Mouse (Mus musculus) layer of hippocampus, postnatal 14 days (tissue): Measurements from ENCODE around the gene 4933427D14Rik. TPM values are rescaled to one million over a fixed set of nuclear protein-coding genes. Genes with fewer than 3 reads are reported as not detected.

Source experiments
- DNase-seq, 2 experiments: peaks; one replicate each; pipeline ENCODE4 v3.0.0; 2021 to 2022; ENCODE audit warnings: low spot score in 2 of 2, mixed read lengths in 1 of 2
- total RNA-seq, 2 experiments: library from RNA; stranded (reverse); gene quantifications; 2 replicates each; pipeline ENCODE4 v1.2.3; 2021

4933427D14Rik gene
- total RNA-seq, 2 experiments from 2014 or later: 22.9 to 23.3 TPM

DNA sequence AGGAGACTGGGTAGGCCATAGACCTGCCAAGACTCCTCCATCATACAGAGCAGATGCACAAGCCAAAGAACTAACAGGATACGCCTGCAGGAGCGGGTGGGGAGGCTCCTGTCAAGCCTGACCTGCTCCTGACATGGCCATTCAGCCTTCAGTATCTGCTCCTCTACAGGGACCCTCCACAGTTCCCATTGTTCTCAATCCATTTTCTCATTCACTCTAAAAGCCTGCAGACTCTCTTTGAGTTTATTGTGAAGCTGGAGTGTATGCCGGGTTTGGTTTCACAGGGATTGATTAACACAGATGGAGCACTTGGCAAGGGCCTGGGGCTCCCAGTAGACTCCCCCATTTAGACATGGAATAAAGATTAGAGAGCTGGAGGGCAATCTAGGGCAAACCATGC, 59.3 kb downstream of the 4933427D14Rik start:
- DNase-seq: peak in 1 of 2 experiments; percentile 65

DNA sequence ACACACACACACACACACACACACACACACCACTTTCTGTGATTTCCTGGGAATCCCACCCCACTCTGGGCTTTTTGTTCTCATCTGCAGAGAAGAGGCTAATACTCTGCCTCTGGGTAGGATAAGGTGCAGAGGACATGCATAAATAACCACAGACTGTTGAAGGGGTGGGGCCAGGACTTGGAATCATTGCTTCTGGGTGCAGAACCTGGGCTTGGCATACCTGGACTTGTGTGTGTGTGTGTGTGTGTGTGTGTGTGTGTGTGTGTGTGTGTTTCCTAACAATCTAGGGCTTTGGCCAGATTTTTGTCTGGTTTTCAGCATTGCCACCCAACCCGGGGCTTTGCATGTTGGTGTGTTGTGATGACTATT, 61.4 kb downstream of the 4933427D14Rik start:
- no peak for DNase-seq

DNA sequence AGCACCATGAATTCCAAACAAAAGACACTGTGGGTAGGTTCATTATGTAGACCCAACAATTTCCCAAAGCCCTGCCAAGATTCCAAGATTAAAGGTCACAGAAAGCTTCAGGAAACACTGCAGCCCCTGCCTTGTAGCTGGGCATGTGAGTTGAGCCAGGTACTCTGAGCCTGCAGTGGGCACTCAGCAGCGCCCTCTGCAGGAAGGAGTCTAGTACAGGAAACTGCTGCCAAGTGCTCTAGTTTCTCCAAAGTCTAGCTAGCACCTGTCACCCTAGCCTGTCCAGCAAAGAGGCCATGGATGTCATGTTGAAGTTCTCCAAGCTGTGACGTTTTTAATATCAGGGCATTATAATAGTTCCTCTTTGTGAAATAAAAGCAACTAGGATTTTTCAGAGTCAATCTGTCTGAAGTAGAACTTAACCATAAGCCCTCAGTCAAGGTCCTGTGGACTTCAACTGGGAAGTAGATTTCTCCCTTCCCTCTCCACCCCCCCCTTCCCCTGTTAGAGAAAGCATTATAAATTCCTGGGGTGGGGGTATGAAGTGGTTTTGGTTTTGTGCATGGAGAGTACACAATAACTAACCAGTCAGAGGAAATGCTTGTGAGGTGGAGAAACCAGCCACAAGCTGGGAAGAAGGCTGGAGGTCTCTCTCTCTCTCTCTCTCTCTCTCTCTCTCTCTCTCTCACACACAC, 61.9 kb downstream of the 4933427D14Rik start:
- no peak for DNase-seq

GRCm38 (mm10) chr11:72142889-72143288, 64.4 kb downstream of the 4933427D14Rik start:
- no peak for DNase-seq

GRCm38 (mm10) chr11:72140198-72140597, 67.1 kb downstream of the 4933427D14Rik start:
- DNase-seq: no peak

DNA sequence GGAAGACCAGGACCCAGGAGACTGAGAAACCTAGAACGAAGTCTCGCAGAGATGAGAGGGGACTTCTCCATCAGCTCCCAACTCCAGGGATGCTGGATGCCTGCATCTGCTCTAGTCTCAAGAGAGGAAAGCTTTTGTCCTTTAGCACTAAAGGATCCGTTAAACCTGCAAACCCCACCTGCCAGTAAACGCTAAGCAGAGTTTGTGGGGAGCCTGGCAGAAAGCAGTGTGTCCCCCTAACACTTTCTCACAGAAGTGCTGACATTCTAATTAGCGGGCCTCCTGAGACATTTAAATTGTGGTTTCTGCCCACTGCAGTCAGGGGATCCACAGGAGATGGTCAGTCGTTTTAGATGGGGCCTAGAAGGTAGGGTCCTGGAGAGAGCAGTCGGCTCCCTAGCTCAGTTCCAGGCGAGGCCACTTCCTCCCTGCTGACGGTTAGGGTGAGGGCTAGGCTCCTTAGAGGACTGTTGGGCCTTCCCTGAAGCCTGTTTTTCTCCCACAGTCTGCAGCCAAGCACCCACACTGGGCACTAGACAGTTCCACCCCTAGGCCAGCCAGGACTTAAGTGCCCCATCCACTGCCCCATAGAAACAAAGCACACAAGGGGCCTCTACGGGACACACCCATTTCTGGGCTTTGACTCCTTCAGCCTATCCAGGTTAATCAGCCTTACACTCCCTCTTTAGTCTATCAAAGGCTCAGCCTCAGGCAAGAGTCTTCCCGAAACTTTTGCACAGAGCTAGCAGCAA, 70.9 kb downstream of the 4933427D14Rik start:
- no peak for DNase-seq

DNA sequence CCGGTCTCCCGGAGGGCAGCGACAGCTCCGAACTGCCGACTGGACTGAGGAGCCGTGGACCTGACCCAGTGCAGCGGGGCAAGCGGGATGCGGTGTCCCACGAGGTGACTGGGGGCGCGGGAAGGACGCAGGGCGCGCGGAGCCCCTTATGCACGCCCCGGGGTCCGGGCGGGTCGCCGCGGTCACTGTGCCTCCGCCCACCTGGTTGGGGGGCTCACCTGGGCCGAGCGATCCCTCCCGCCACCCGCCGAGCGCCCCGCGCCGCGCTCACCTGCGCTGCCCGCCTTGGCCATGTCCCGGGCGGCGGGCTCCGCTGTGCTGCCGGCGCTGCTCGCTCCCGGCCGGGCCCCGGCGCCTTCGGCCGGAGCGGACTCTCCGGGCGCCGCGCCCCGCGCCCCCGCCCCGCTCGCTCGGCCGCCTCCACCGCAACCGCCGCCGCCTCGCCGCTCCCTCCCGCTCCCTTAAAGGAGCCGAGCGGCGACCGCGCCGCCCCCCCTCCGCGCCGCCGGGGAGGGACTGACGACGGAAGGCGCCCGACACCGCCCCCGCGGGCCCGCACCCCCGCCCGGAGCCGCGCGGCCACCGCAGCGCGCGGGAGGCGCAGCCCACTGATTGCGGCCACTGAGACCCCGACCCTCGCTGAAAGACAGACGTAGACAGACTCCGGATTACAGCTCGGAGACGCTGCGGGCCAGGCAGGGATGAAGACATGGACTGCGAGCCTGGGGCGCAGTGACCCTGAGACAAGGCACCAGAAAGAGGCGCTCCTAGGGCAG, 71.7 kb downstream of the 4933427D14Rik start, which contains the start of gene Pitpnm3:
Gene Pitpnm3 (minus strand): TSS at position 396 of the 776 bp plus-strand sequence.
- DNase-seq: no peak

DNA sequence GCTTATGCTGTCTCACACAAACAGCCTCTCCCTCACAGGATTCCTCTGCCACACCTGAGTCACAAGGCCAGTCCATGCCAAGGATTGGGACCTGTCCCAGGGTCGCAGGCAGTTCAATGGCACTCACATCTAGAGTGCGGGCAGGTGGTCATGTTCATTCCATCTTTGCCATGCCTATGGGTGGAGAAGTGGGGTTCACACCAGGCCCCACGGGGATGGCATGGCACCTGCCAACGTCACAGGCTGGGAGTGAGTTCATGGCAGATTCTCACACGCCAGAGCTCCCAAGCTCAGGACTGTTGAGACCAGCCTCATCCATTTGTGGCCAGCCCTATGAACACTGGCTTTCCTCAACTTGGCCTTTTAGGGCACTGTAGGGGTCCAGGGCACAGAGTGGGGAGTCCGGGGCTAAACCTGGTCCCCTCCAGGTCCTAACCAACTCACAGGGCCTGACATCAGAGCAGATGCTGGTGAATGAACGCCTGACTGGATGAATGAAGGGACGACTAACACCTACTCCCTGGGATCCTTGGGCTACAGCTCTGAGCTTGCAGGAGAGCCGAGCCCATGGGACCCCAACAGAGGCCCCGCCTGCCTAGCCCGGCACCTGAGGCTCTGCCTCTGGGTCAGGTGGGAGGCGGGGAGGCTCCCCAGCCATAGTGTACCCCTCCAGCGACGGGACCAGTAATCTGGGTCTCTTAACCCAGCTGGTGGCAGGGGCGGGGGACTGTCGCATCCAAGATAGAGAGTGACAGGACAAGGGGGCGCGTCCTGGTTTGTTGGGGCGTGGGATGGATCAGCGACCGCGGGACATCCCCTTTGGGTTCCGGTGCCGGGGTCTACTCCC, 72.5 kb downstream of the 4933427D14Rik start:
- no peak for DNase-seq

GRCm38 (mm10) chr11:72133075-72133474, 74.2 kb downstream of the 4933427D14Rik start:
- no peak for DNase-seq

DNA sequence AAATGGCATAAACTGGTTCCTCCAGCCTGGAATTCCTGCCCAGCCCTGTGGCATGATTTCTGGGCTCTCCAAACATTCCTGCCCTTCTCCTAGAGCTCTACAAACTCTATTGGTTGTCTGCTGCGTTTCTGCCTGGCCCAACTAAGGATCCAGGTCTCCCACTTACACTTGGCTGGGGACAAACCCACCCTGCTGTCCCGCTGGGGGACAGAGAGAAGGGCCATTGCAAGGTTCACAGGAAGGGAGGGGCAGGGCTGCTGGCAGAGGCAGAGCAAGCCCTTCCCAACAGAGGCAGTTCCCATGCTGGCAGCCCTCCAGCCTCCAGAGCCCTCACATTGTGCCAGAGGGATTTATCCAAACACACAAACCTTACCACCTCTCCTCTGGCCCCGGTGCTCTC, 75.0 kb downstream of the 4933427D14Rik start:
- DNase-seq: no peak

DNA sequence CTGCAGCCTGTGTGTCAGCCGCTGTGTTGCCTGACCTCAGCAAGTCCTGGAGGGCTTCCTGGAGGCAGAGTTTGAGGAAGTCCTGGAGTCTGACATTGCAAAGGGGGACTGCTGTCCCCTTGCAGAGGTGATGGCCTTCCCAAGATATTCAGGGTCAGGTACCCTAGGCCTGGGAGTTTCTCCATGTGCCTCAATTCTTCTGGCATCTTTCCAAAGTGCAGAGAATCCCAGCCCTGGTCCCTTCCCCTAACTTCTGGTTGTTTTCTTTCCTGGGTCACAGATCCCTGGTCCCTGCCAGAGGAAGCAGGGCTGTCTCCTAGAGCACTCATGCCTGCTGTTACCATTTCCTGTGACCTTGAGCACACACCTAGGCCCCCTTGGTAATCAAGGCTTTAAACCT, 75.6 kb downstream of the 4933427D14Rik start:
- DNase-seq: no peak

DNA sequence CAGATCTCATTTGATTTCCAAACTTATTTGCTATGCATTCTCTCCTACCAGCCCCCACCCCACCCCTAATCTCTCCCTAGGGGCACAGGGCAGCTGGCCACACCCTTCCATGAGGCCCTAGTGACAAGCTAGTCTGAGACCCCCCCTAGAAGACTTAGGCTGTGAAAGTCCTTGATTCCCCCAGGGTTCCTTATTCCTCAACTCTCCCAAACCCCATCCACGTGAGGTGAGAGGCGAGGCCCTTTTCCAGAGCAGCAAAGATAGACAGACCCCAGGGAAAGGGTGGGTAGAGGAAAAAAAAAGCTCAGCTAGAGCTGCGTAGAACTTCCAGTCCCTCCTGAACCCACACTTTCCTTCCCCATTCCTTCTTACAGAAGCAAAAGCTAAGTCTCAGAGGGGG, 76.4 kb downstream of the 4933427D14Rik start:
- no peak for DNase-seq

GRCm38 (mm10) chr11:72130472-72130871, 76.8 kb downstream of the 4933427D14Rik start:
- DNase-seq: no peak

DNA sequence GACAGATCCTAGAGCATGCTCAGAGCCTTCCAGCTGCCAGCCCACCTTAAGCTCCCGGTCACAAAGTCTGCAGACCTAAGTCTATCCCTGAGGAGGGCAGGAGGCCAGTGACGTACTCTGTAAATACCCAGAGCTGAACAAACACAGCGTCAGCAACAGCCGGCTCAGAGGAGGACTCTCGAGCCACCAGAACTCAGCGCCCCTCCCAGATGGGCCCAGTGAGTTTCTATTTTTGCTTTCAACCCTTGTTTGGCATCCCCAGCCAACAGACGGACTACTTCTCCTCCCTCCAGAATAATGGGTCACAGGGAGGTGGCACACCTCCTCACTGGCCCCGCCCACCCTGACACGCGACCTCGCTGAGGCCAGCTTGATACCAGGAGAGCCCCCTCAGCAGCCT, 77.2 kb downstream of the 4933427D14Rik start:
- DNase-seq: no peak

GRCm38 (mm10) chr11:72129032-72129894, 78.0 kb downstream of the 4933427D14Rik start:
- DNase-seq: peak in 1 of 2 experiments; percentile 63

DNA sequence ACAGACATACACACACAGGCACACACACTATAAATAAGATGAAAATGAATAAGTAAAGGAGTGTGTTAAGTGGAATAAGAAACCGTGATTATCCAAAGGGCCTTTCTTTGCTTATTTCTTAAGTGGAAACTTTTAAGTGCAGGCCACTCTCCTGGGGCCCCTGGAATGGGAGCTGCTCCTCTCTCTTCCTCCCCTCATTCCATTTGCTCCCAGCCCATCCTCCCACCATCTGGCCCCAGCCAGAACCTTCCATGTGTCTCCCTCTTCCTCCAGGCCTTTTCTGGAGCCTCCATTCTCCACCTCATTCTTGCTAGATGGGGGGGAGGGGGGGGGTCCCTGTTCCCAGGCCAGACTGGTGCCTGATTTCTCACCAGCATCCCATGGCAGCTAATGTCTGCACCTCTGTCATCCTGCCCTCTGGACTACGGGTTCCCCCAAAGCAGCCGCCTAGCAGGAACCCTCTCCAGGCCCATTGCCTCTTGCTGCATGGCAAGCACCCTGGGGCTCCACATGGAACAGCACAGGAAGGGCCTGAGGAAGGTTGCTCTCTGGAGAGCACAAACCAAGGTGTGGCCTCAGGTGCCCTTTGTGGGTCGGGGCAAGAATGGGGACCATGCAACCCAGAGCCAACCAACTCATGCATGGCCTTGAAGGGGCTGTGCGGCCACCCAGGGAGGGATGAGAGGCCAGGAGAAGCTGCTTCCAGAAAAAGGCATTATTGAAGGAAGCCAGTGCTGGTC, 79.6 kb downstream of the 4933427D14Rik start:
- DNase-seq: no peak

DNA sequence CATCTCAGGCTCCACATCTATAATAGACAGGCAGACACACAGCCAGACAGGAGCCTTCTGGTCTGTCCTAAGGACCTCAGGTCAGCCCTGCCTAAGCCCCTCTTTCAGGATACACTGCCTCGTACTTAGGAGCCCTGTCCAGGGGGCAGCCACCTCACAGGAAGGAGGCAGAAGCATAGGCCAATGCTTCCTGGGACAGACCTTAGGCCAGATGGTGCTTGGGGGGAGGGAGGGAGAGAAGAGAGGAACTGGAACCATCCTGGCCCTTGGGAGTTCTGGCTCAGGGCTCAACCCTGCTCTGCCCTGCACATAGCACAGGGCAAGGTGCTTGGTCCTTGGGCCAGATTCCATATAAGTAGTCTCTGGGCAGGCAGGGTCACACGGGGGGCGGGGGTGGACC, 81.5 kb downstream of the 4933427D14Rik start:
- no peak for DNase-seq

DNA sequence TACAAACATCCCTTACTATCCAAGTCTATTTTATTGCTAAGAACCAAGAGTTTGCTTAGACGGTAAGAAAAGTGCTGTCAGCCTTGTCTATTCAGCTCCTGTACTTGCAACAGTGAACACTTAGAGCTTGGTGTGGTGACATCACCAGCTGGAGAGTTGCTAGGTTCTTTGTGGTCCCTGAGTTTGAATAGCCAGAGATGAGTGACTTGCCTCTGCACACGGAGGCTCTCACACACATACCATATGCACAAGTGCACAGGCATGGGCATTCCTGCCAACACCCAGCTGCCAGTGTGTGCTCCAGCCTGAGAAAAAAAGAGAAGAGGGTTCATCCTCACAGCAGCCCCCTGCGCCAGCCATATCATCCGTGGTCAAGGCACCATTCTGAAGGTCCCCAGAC, 83.7 kb downstream of the 4933427D14Rik start:
- DNase-seq: no peak

GRCm38 (mm10) chr11:72120354-72120753, 86.9 kb downstream of the 4933427D14Rik start:
- no peak for DNase-seq
